Mouse (Mus musculus) Muller cell, postnatal 12 days (primary cell): ENCODE measurements around the gene Abcc5.
"Not testable (repeated sequence)": the region's sequence is repeated elsewhere in the genome, so short reads cannot be mapped to it uniquely, and the experiment has no call there.

ENCODE experiments used
- DNase-seq: peaks from one replicate; pipeline ENCODE4 v3.0.0-alpha.2; 2015; ENCODE audit errors: inconsistent ontology term

The Abcc5 gene

GRCm38 (mm10) chr16:20424226-20424663 lies 1.9 kb downstream of the Abcc5 start:
- DNase-seq, result no peak

GRCm38 (mm10) chr16:20422938-20423730 lies 3.1 kb downstream of the Abcc5 start:
- no peak for DNase-seq

GRCm38 (mm10) chr16:20418054-20418453 lies 8.1 kb downstream of the Abcc5 start:
- no peak for DNase-seq

GRCm38 (mm10) chr16:20416262-20416661 lies 9.9 kb downstream of the Abcc5 start:
- no peak for DNase-seq

DNA sequence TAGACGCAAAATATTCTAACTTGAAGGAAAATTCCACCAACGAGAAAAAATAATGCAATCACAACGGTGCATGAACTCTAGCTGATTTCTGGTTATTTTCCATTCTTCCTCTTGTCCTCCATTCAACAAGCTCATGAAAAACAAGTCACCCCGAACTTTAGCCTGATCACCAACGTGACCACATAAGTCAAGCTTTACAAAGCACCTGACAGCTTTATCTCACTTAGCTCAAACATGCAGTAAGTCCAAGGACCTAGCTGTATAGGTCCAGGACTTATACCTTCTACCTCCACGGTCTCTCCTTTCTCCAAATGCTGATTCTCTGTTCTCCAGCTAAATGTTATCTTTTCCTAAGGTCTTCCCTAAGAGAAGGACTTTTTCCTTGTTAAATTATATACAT lies 10.4 kb downstream of the Abcc5 start:
- no peak for DNase-seq

DNA sequence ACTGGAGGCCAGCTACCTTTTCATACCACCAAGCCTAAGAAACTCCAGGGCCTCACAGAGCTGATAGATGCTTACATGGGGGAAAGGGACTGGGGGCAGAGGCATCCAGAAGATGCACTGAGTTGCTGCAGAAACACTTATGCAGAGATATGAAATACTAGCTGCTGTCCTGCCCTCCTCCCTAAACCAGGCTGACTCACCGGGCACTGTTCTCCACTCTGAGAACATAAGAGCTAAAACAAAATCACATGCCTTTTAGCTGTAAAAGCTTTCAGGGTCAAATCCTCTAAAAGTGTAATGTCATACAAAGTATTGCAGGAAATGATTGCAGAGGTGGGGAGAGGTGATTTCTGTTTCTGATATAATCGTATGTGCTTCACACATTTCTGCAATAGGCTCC lies 11.0 kb downstream of the Abcc5 start:
- DNase-seq, result no peak

DNA sequence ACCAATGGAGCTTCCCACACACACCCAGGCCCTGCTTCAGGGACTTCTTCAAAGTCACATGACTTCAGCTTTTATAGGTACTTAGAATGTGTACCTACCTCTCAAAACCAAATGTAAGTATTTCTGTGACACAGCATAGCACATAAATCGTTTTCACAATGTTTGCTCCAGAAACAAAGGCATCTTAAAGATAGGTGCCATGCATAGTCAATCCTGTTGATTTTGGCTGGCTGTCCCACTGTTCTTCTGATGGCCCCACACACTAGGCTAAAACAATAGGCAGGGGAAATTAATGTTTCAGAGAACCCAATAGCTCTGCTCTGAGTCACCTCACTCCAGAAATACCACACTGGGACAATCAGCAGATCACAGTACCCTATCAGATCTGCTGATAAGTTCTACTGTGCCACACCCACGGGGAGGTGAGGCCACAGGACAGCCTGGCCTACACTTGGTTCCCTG lies 12.3 kb downstream of the Abcc5 start:
- DNase-seq, result peak; percentile 27

DNA sequence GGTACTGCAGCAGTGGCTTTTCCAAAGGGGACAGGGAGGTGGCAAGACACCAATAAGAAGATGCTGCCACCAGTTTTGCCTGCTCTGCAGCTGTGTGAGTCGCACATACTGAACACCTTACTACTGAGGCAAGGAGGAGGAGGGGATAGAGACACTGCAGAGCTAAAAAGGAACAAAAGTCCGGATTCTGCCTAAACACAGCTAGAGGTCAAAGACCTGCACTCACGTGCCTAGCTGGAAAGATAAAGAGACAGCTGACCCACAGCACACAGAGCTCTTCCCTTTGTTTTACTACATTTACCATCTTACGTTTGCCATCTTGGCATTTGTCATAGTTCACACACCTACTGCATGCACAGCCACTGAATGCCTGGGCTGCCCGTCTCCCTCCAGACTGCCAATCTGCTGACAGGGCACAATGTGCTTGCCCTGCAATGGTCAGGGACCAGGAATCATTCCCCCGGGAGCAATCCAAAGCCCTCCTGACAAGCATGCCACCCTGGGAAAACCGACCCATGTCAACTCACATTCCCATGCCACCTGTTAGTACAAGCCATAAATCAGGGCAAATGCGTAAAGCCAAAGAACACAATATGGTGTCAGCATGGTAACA lies 14.1 kb downstream of the Abcc5 start:
- no peak for DNase-seq

DNA sequence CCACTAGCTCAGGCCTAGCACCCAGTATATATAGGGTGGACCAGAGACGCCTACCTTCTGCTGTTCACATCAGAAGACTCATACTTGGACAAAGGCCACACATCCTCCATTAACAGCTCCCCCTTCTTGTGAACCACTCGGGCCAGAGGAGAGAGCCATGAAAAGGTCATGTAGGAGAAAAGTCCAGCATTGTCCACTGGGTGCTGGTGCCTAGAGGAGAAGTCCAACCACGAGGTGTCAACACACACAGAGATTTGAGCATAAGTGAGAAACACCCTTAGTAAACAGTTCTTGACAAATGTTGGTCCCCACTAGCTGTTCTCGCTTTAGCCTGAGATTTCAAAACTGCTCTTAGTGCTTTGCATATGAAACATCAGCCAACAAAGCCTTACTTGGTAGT lies 20.9 kb downstream of the Abcc5 start:
- no peak for DNase-seq

DNA sequence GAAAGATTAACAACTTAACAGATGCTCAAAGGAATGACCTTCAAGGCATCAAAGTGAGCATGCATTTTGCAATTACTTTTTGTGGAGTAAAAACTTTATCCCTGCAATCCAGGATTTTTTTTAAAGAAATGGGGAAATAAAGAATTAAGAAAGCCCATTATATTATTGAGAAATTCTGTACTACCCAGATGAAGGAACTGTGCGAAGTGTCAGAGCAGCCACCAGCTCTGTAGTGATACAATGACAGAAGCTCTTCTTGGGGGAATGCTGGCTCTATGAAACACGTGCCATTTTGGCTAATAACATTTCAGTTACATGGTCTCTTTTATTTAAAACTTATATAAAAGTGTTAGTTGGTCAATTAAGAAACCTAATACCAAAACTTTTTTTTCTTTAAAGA lies 22.9 kb downstream of the Abcc5 start:
- DNase-seq, result no peak

- DNase-seq, result no peak
Observed at GRCm38 (mm10) chr16:20401592-20401991, 24.6 kb downstream of the Abcc5 start.

- no peak for DNase-seq
Observed at GRCm38 (mm10) chr16:20400707-20401591, 25.2 kb downstream of the Abcc5 start.

GRCm38 (mm10) chr16:20396851-20397250 lies 29.3 kb downstream of the Abcc5 start:
- DNase-seq, result no peak

GRCm38 (mm10) chr16:20395216-20395907 lies 30.8 kb downstream of the Abcc5 start:
- no peak for DNase-seq

- DNase-seq, result no peak
Observed at GRCm38 (mm10) chr16:20391753-20392152, 34.4 kb downstream of the Abcc5 start.

GRCm38 (mm10) chr16:20390233-20390632 lies 36.0 kb downstream of the Abcc5 start:
- DNase-seq, result no peak

DNA sequence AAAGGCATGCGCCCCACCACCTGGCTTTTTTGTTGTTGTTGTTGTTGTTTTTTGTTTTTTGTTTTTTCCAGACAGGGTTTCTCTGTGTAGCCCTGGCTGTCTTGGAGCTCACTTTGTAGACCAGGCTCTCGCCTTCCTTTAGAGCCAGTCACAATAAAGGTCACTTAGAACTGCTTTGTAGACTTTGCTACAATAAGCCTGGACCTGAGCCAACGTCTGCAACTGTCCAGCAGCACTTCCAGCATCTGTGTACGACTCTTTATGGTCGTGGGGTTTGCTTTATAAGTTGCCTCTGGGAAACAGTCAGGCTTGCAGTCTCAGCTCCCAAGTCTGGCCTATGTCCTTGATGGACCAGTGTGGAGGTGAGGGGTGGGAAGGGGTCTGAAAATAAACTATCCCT lies 45.2 kb downstream of the Abcc5 start:
- DNase-seq, result no peak

GRCm38 (mm10) chr16:20375341-20375740 lies 50.9 kb downstream of the Abcc5 start:
- DNase-seq, result no peak

- DNase-seq, result peak; percentile 51
Observed at GRCm38 (mm10) chr16:20371731-20372130, 54.5 kb downstream of the Abcc5 start.

GRCm38 (mm10) chr16:20368221-20368620 lies 58.0 kb downstream of the Abcc5 start:
- no peak for DNase-seq

GRCm38 (mm10) chr16:20362121-20362520 lies 64.1 kb downstream of the Abcc5 start:
- DNase-seq, result no peak

- DNase-seq, result not testable (repeated sequence)
Observed at GRCm38 (mm10) chr16:20361496-20361895, 64.7 kb downstream of the Abcc5 start.
